Mouse (Mus musculus): Measurements from ENCODE around the gene Atp2a3. TPM values are rescaled to one million over a fixed set of nuclear protein-coding genes. Genes with fewer than 3 reads are reported as not detected.

Gene Atp2a3
- 100 to 1,000 TPM; 568 to 586 TPM for total RNA-seq (2023)

DNA sequence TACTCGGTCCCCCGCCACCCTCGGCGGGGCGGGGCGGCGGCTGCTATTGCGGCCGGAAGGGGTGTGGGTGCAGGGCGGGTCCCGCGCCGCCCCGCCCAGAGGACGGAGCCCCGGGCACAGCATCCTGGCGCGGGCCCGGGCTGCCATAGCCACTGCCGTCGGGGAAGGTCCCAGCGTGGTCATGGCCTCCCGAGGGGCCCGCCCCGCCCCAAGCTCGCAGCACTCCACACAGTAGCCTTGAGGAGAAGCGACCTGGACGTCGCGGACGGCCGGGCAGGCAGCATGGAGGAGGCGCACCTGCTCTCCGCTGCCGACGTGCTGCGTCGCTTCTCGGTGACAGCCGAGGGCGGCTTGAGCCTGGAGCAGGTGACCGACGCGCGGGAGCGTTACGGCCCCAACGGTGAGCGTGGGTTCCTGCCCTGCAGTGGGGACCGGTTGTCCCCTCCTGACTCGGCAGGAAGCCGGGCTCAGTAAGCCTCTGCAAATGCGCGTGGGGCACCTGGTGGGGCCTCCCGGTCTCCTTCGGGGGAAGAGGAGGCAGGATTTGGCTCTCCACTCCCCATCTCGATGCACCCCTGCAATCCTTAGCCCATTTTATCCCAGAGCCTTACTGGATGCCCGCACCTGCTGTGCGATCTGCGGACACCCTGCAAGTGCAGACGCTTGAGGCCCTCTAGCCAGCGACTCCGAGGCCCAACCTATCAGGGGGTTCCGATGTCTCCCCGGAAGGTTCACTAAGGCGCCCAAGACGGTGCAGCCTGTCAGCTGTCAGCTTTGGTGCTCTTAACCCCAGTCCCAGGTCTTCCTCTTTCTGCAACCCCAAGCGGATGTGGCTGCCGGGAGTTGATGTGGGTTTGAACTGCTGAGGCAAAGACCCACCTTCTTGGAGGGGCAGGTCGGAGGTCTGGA is at the start of gene Atp2a3:
Atp2a3 (plus strand) TSS at position 98 of the 909 bp plus-strand sequence.

DNA sequence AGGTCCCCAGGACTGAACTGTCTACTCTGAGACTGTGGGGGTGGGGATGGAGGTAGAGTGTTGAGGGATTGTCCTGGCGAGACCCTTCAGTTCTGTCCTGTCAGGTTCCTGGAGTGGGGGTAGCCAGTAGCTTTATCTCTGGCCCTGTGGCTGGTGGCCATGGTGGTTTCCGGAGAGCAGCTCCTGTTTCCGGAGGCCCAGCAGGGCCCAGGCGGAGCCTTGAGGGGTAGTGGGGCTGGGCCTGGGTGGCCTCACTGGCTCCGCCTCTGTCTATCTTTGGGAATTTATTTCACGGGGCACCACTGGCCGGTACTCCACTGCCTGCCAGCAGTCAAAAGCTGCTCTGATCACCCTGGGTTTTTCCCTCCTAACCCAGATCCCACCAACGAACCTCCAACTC is 37.8 kb downstream of the Atp2a3 start, which contains the start of gene P2rx1:
P2rx1 (plus strand) TSS at position 333 of the 400 bp plus-strand sequence.

DNA sequence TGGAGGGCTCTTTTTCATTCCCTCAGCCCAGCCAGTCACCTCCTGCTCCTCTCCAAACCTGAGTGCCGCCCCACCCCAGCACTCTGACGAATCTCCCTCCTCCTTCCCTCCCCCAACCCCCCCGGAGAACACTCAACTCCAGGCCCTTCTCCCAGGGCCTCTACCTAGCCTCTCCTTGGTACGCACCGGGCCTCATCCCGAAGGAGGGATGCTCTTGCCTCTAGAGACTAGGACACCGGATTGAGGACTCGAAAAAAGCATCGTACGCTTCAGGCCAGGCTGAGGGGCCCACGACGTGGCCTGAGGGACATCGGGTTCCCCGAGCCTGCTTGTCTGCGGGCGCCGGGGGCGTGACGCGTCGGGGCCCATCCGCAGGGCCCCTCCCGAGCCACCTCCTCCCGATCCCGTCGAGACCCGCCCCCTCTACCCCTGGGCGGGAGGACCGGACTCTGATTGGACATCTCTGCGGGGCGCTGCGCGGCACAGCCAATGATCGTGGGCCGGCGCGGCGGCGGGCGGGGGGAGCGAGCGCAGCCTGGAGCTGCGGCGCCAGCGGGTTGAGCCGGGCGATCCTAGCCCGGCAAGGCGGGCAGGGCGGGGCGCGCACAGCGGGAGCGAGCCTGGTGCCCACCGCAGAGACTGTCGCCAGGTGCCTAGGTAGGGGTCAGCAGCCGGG is 57.6 kb downstream of the Atp2a3 start, which contains the start of gene Camkk1:
Camkk1 (plus strand) TSS at position 538 of the 676 bp plus-strand sequence.

Other genes with a start within 250 kb of the Atp2a3 start
- gene Cyb5d2, start 165.0 kb upstream of the Atp2a3 start, total RNA-seq (2023), result 1 to 10 TPM; 8.0 to 8.7 TPM
- 10 to 100 TPM; 87.7 to 92.5 TPM for gene Zzef1, start 164.9 kb upstream of the Atp2a3 start, total RNA-seq (2023)
- 1 to 10 TPM; 2.7 to 3.0 TPM for gene P2rx1, start 37.9 kb downstream of the Atp2a3 start, total RNA-seq (2023)
- 1 to 10 TPM; 2.7 to 3.0 TPM for gene Camkk1, start 57.8 kb downstream of the Atp2a3 start, total RNA-seq (2023)
- gene Ncbp3, start 86.6 kb downstream of the Atp2a3 start, total RNA-seq (2023), result 10 to 100 TPM; 21.1 to 22.5 TPM
- gene Itgae, start 129.4 kb downstream of the Atp2a3 start, total RNA-seq (2023), result under 1 TPM; 0.15 to 0.32 TPM
- gene Haspin, start 177.1 kb downstream of the Atp2a3 start, total RNA-seq (2023), result 1 to 10 TPM; 3.4 to 4.6 TPM
- gene P2rx5, start 199.3 kb downstream of the Atp2a3 start, total RNA-seq (2023), result not detected
- 10 to 100 TPM; 42.3 to 46.3 TPM for gene Emc6, start 215.9 kb downstream of the Atp2a3 start, total RNA-seq (2023)
- gene Tax1bp3, start 215.9 kb downstream of the Atp2a3 start, total RNA-seq (2023), result 1 to 10 TPM; 6.8 to 7.4 TPM
- 10 to 100 TPM; 22.2 to 25.9 TPM for gene Ctns, start 237.9 kb downstream of the Atp2a3 start, total RNA-seq (2023)
- gene Shpk, start 238.3 kb downstream of the Atp2a3 start, total RNA-seq (2023), result 1 to 10 TPM; 2.9 to 3.6 TPM

Data from B cell, adult 67 days (primary cell).